Mouse (Mus musculus): ENCODE data around the gene Cyb561a3. TPM values are rescaled to one million over a fixed set of nuclear protein-coding genes. Genes with fewer than 3 reads are reported as not detected.
A peak's percentile ranks its signal among the peaks of the same experiment; 100 is the strongest.
"Not testable (repeated sequence)": the region's sequence is repeated elsewhere in the genome, so short reads cannot be mapped to it uniquely, and the experiment has no call there.

Gene Cyb561a3
- 10 to 100 TPM in 3 of 4 experiments, 1 to 10 TPM in 1; 9.8 to 15.8 (median 12.8) TPM for total RNA-seq (2022)

DNA sequence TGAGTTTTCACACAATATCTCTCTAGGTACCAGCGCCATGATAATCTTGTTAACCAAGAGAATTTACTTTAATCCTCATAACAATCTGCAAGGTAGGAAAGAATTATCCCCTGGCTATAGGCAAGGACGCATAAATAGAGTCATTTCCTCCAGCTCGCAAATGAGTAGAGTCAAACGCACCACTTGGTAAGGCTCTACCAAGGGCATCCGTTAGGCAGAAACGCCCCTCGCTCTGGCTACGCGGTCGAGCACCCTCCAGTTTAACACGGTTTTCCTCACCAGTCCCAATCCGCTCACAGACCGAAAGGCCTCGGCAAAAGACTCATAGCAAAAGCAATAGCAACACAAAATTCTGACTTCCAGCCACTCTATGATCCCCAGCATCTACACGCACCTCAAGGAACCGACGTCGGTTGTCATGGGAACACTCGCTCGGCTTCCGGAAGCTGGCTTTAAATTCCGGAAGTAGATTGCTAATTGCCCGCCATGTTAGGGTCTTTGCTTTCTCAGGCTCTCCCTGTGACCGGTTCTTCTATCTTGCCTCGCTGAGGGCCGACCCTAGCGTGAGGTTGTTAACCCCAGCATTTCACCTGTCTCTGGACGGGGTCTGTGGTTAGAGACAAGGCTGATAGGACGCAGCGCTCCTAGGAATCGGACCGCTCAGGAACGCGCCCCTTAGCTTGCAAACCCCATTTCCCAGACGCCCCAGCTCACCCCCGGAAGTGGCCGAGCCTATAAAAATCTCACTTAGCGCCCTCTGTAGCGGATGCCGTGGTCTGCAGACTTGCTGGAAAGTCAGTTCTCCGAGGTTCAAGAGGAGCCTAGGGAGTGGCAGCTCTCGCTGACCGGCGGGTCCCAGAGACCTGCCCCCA is at the start of gene Cyb561a3, which contains the start of gene Tmem138:
Gene Cyb561a3 (plus strand): TSS at position 483 of the 872 bp plus-strand sequence.
Gene Tmem138 (minus strand): TSS at position 673 of the 872 bp plus-strand sequence.
- DNase-seq (ENCODE audit: low spot score in 2 of 2): peak; percentile 90 to 92

- no peak for DNase-seq (ENCODE audit: low spot score in 2 of 2)
These were observed 46.9 kb upstream of the Cyb561a3 start for GRCm38 (mm10) chr19:10530082-10530481.

- DNase-seq (ENCODE audit: low spot score in 2 of 2): no peak
These were observed 37.5 kb upstream of the Cyb561a3 start for GRCm38 (mm10) chr19:10539454-10539853.

- DNase-seq (ENCODE audit: low spot score in 2 of 2): peak; percentile 68 to 80
These were observed 21.1 kb upstream of the Cyb561a3 start, which contains the start of gene Tmem216 for GRCm38 (mm10) chr19:10555624-10556510. Gene Tmem216, minus strand, starts transcription at chr19:10556238.

GRCm38 (mm10) chr19:10557001-10557400 is 20.0 kb upstream of the Cyb561a3 start:
- DNase-seq (ENCODE audit: low spot score in 2 of 2): no peak

- no peak for DNase-seq (ENCODE audit: low spot score in 2 of 2)
These were observed 19.5 kb upstream of the Cyb561a3 start for GRCm38 (mm10) chr19:10557430-10557829.

DNA sequence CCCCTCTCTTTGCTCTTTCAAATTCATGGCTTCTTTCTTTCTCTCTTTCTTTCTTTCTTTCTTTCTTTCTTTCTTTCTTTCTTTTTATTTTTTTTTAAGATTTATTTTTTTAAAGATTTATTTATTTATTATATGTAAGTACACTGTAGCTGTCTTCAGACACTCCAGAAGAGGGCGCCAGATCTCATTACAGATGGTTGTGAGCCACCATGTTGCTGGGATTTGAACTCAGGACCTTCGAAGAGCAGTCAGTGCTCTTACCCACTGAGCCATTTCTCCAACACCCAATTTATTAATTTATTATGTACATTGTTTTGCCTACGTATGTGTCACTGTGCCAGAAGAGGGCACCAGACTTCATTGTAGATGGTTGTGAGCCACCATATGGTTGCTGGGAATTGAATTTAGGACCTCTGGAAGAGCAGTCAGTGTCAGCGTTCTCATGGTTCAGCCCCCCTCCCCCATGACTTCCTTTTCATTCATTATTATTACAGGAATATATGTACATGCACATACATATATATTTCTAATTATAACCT is 19.1 kb upstream of the Cyb561a3 start:
- not testable (repeated sequence) for DNase-seq (ENCODE audit: low spot score in 2 of 2)

DNA sequence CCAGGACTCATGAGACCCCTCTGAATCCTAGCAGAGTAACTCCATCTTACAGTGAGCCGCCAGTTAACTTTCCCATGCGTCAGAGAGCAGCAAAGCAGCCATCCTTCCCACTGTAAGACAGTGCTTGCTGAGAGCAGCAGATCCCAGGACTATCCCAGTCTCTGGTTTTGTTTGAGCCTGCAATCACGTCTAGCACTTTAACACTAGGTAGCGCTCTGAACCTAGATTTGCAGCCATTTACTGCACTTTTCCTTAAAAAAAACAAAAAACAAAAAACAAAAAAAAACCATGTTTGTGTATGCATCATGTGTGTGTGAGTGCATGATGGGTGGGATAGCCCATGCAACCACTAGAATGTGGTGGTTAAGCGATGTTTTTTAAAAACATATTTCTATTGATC is 16.9 kb upstream of the Cyb561a3 start:
- no peak for DNase-seq (ENCODE audit: low spot score in 2 of 2)

GRCm38 (mm10) chr19:10561558-10562314 is 15.2 kb upstream of the Cyb561a3 start:
- DNase-seq (ENCODE audit: low spot score in 2 of 2): no peak

- no peak for DNase-seq (ENCODE audit: low spot score in 2 of 2)
These were observed 14.6 kb upstream of the Cyb561a3 start for GRCm38 (mm10) chr19:10562351-10562750.

DNA sequence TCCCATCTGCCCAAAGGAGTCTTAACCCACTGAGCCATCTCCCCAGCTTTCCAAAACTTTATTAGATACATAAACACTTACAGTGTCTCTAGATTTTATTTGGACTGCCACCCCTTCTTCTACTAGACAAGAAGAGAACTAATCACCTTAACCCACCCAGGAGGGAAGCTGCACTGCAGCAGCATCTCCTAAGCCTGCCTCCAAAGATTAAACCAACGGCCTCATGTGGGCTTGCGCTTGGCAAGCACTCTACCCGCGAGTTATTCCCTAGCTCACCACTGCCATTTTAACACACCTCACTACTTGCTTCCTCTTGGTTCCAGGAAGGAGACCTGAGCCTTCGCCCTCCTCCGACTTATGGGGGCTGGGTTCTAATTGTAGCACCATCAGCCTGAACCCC is 12.7 kb upstream of the Cyb561a3 start:
- no peak for DNase-seq (ENCODE audit: low spot score in 2 of 2)

- no peak for DNase-seq (ENCODE audit: low spot score in 2 of 2)
These were observed 11.8 kb upstream of the Cyb561a3 start for GRCm38 (mm10) chr19:10565217-10565616.

DNA sequence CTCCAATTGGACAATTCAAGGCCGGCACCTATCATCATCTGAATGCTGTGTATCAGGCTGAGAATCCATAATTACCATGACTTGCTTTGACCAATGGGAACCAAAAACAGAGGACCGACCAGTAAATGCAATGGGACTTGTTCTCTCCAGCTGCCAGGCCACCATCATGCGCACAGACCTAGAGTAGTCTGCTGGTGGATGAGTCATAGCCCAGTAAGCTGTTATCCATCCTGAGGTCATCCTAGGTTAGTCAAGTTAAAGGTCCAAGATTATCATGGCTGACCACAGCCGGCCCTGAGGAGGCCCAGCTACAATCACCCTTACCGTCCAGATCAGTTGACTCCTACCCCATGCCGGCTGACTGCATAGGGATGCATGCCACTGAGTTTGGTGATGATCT is 7.3 kb upstream of the Cyb561a3 start:
- DNase-seq (ENCODE audit: low spot score in 2 of 2): no peak

DNA sequence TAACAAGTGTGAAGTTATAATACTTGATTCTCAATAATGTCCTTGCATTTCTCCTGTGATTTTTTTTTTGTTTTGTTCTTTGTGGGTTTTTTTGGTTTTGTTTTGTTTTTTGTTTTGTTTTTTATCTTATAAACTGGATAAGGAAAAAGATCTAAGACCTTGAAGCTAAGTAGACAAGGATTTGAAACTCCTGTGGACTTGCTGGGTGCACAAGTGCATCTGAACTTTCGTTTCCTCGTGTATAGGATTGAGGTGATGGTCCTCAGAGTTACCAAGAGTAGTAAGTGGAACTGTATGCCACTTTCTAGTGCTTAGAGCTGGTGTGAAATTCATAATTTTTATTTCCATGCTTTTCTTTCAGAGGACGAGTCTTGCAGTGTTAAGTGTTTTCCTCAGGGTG is 3.1 kb downstream of the Cyb561a3 start:
- DNase-seq (ENCODE audit: low spot score in 2 of 2): no peak

DNA sequence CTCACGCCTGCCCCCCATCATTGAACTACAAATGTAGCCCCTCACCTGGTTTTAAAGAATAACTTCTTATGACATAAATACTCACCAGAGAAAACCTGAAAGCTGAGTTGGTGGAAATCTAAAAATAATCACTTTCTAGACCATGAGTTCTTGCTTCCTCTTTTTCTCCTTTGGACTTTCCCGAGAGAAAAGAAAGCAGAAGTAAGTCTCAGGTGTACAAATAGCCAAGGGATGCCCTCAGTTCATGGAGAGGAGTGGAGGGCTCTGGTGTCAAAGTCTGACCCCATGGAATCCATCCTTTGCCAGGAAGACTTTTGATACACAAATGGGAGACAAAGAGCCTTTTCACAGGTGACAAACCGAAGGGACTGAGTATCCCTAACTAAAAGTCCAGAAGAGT is 3.8 kb downstream of the Cyb561a3 start:
- no peak for DNase-seq (ENCODE audit: low spot score in 2 of 2)

DNA sequence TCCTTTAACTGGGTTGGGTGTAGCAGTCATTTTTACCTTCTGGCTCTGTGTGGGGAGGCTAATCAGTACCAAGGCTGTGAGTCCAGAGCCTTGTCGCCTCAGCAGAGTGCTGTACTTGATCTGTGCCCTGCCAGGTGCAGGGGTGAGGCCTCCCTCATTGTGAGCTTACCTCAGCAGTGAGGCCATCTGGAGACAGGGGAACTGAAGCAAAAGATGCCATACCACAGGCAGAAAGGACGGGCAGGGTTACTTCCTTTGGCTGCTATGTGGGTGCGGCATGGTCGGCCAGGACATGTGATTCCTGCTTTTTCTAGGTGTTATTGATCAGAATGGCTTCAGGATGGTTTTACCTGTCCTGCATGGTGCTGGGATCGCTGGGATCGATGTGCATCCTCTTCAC is 5.0 kb downstream of the Cyb561a3 start:
- DNase-seq (ENCODE audit: low spot score in 2 of 2): no peak

GRCm38 (mm10) chr19:10583550-10584146 is 6.7 kb downstream of the Cyb561a3 start:
- DNase-seq (ENCODE audit: low spot score in 2 of 2): no peak

DNA sequence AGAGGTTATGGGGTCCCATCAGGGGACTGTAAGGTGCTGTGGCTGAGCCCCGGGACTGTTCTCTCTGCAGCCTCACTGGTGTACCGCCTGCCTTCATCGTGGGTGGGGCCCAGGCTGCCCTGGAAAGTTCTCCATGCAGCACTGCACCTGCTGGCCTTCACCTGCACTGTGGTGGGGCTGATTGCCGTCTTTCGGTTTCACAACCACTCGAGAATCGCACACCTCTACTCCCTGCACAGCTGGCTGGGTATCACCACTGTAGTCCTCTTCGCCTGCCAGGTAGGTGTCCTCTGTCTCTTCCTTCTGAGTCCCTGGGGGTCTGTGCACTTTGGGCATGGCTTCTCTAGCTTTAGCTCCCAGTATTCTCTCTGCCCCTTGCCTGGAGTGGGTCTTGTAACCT is 8.1 kb downstream of the Cyb561a3 start:
- DNase-seq (ENCODE audit: low spot score in 2 of 2): no peak

GRCm38 (mm10) chr19:10587231-10587630 is 10.3 kb downstream of the Cyb561a3 start:
- no peak for DNase-seq (ENCODE audit: low spot score in 2 of 2)

DNA sequence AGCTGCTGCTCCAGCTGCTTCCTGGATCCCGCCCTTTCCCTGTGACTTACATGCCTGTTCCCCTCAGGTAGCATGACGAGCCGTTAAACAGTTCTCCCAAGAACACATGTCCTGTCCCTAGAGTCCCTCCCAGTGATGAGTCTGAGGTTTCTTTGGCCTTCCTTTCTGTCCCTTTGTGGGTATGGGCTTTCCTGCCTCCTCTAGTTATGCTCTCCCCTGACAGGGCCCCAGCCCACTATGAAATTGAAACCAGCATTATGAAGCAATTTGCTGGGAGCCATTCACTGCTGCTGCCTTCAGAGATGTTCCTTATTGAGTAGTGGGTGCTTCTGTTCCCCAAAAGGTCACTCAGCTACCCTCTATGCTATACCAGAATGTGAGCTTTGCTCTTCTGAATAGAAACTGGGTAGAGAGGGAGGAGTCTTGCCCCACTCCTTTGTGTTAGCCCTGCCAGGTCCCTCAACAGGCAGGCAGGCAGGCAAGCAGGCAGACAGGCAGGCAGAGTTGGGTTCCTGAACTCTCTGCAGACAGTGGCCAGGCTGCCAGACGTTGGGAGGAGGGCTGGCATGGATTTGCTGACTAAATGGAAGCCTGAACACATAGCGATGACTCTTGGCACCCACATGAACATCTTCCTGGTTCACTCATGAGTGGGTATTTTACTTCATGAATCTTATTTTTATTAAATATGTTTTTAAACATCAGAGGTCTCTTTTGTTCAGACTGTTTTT is 12.3 kb downstream of the Cyb561a3 start:
- no peak for DNase-seq (ENCODE audit: low spot score in 2 of 2)

Measured in layer of hippocampus, adult 8-10 months (tissue).